Mouse (Mus musculus) layer of hippocampus, adult 11-12 months (tissue): ENCODE measurements at regions not wholly inside any gene's neighbourhood (a gene's known extent, or its start where the extent isn't known, plus 50 kb on each side); places are given as distances from the start of the nearest gene placed in this dataset.

ENCODE experiments used
- DNase-seq: peaks from one replicate; pipeline ENCODE4 v3.0.0; 2022; ENCODE audit warnings: low spot score

DNA sequence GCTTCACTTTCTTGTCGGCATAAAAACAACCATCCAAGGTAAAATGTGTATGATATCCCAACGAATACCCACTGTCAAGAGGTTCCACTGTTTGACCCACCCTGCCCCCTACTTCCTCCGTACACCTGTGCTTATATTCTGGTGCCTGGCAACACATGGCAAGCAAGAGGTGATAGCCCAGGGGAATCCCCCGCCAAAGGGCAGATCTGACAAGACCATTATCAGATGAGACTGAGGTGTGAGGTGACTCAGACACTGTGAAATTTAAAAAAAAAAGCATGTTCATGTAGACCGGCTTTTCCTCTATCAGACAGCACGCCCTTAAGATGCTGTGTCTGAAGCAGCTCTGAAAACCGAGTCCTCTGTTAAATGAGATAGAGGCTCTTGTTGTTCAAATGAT is 89.4 kb upstream of the Bach2 start:
- no peak for DNase-seq

DNA sequence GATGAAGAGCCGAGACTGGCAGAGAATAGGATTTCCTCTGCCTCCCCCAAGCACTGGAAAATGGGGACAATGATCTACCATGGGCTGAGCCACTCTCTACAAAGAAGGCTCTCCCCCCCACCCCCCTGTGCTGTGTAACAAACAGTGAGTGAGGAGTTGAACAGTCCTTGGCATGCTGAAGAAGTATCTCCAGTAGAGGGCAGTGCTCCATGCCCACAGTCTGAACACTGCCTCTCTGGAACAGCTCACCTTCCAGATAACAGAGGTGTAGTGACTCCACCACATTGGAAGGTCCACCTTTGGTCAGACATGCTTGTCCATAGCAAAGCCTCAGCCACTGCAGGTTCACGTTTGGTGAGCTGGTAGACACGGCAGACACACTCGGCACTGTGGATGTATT is 85.2 kb upstream of the Bach2 start:
- DNase-seq, result peak; percentile 27

DNA sequence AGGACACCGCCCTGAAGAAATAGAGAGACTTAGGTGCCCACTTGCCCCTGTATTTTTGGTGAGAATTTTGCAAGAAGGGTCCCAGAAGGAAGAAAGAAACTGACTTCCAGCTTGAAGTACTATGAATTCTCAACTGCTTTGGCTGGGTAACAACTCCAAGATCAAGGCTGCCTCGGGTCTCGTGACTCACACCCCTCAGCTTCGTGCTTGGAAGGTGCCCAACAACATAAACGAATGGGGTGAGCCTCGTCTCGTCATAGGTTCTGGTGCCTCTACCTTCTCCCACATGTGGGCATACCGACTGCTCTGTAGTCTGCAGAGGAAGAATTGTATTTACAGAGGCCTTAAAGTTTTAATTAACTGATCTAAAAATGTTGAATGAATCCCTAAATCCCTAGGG is 81.6 kb upstream of the Bach2 start:
- DNase-seq, result no peak

DNA sequence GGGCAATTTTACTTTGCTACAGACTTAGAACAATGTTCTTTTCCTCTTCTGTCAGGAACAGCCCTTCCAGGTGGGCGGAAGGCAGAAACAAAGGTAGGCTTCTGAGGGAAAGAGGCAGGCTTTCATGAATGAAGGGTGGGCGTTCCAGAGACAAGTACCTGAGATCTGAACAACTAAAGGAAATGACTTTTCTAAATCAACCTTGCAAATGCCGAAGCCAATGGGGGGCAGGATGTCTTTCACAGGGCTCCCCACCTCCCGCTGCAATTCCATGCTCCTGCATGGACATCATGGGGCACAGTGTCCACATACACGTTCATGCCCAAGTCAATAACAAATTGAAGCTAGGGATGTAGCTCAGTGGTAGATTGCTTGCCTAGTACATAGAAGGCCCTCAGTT is 80.2 kb upstream of the Bach2 start:
- no peak for DNase-seq

DNA sequence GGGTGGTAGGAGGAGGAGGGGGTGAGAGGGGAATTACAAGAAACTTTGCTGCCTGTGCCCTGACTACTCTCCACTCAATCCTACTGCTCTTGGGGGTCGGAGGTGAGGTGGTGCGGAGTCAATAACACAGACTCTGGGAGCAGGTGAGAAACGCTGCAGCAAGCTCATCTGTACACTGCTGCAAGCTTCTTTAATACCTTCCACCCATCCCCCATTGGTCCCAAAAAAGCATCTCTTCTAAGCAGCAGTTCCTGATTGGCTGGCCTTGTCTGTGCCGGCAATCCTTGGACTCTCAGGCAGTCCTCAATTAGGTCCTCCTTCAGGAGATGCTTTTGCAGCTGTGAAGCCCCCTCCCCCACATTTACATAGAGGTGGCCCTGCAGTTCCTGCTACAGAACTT is 79.7 kb upstream of the Bach2 start:
- DNase-seq, result no peak

DNA sequence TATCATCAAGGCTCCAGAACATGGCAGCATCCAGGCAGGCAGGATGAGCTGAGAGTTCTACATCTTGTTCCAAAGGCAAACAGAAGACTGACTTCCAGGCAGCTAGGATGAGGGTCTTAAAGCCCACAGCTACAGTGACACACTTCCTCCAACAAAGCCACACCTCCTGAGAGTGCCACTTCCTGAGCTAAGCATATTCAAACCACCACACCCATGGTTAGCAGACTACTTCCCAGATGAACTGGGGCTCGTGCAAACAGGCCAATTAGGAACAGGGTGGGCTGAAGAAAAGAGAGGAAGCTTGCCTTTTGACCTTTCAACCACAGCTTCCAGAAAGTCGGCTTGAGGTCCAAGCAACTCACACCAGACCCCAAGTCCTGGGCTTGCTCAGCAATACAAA is 77.8 kb upstream of the Bach2 start:
- no peak for DNase-seq

DNA sequence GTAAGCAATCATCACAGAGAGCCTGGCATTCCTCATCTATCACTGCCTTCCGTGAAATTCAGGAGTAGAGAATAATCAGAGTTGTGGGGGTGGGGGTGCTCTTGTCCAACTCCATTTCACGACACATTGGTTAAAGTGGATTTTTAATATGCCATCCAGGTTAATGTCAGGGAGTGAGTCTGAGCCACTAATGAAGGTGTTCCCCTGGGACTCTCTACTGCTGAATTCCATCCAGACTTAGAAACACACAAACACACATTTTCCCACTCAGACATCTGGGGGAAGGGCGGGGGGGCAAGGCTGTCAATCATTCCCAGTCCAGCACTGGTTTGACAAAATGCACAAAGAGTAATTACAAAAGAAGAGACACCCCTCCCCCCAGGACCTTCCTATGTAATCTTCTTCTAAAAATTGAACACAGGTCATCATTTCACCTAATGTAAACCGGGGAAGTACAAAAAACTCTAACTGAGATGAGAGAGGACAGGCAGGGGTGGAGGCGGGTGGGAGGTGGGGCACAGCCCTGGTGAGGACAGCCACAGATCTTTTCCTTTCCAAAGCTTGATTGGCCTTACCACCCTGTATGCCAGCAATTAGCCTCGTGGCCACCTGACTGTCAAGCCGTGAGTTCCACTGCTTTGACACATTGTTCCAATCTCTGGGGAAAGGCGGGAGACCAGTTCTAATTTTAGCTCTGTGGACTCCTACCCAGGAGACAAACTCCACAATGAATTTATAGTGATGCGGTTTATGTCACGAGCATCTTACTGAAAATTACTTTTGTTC is 76.5 kb upstream of the Bach2 start:
- no peak for DNase-seq

DNA sequence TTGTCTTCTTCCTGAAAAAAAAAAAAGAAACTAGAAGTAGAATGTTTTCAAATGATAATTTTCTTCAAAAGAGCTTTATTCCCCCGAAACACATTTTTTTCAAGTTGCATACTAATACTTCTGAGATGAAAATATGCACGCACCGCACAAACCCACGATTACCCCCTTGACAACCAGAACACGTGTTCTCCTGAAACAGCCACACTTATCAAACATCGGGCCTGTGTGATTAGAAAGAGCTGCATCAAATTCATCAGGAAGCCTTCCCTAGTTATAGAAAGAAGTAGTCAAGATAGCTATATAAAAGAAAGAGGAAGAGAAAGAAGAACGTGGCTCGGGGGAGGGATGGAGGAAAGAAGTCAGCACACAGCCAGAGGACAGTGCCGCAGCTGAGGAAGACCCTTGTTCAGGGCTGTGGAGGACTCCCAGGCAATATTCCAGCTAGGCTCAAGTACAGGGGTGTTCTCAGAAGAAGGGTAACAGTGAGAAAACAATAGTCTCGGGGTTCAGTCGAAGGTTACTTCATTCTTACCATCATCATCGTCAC is 75.8 kb upstream of the Bach2 start:
- no peak for DNase-seq

DNA sequence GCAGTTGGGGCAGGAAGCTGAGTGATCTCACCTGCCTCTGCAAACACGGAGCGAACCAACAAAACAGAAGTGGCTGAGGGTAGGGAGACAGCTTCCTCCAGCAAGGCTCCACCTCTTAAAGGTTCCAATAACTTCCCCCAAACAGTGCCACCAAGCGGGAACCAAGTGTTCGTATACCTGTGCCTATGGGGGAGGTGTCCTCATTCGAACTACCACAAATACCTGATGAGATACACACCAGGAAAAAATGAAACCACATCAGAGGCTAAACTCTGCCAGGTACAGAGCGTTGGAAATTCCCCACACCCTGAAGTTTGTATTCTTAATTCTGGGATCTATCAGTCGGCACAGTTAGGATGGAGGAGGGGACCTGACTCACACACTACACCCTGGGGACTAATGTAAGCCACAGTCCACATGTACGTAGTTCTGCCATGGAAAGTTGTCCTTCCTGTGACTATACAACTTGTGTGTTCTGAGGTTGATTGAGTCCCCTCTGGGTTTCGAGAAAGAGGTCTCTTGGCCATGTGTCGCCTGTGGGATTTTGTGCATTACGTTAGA is 74.4 kb upstream of the Bach2 start:
- DNase-seq, result no peak

DNA sequence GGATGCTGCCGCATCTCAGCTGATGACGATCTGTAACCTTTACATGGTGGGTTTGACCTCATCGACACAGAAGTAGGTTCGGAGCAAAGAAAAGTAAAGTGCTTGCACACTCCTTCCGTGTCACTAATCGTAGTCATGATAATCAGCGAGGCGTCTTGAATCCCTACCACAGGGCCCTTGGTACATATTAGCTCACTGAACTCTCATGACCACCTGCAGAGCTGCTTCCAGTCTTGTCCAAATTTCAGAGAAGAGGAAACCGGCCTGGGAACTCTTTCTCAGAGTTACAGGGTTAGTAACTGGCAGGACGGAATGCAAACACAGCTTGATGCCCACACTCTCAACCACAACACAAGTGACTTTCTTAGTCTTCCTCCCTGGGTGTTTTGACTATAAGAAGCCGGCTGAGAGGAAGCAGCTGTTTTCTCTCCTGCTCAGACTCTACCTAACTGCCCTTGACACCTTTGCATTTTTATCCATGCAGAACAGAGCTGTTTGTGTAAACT is 73.8 kb upstream of the Bach2 start:
- DNase-seq, result no peak

DNA sequence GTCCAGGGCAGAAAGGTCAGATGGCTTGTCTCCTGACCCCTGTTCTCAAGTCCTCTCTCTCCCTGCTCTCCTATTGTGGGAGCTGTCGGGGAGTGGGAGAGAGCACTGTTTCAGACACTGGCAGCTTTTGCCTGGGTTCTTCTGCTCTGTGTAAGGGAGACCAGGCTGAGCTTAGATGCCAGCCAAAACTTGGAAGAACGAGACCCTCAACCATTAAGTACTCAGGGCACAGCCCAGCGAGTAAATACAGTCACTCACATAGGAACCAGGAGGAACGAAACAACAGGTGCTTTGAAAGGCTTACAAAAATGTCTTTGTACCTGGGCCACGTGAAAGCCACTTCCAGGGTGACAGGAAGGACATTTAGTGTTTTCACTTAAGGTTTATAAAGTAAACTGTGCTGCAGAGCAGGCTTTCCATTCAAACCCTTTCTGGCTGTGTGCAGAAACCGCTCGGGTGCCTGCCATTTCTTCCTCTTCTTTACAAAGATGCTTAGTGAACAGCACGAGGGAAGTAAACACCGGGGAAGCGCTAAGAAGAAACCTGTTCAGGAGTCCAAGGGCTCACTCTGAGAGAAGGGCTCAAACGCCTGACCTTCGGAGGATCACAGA is 72.6 kb upstream of the Bach2 start:
- no peak for DNase-seq

DNA sequence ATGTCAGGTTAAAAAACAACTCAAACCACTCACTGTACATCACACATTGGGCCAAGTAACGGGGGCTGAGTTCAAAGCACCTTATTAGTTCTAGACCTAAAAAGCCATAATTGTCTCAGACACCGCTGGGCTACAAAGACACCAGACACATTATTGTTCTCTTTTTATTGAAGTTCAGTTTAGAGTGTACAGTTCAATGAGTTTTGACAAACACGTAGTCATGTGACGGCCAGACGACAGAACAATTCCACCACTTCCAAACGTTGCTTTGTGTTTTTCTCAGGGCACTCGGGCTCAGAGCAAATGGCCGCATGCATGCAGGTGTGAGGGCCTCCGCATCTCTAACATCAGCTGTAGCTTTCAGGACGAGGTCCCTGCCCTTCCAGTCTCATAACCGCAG is 71.5 kb upstream of the Bach2 start:
- DNase-seq, result no peak

DNA sequence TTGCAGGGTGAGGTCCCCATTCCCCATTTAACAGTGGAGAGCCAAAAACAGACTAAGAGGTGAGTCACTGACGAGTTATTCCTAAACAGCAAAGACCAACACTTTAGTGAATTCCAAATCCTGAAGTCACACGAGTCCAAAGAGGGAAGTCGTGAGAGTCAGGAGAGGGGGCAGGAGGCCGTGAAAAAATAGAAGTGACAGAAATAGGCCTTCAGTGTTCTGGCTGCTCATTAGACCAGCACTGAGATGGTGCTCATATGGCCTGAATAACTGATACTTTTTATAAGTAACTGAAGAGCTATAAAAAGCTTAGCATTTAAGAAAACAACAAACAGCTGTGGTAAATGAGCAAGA is 68.5 kb upstream of the Bach2 start:
- no peak for DNase-seq

DNA sequence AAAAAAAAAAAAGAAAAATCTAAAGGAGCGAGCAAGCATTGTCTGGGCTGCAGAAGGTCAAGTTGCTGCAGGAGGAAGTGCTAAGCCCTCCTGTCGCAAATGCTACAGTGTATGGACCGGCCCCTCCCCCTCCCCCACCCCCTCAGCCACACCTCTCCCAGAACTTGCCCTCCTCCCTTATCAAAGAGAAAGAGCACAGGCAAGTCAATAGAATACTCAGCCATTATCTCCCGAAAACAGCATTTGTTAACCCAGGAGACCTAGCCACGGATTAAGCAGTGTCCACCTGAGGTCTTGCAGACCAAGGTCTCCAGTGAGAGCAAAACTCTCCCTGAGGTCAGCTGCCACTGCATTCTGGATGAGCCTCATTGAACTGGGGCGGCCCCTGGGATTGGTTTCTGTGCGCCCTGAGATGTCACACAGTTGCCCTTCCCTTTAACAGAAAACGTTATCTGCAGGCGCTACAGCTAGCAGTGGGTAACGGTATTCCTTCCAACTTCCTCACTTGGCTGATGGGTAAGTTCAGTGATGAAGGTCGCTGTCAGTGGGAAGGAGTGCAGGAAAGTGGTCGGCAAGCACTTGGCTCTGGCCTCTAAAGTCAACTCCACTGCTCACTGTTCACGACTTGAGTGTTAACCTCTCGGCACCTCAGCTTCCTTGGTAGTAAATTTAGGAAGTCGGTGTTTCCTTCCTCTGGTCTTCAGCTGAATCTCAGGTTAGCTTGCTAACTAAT is 68.0 kb upstream of the Bach2 start:
- DNase-seq, result no peak

DNA sequence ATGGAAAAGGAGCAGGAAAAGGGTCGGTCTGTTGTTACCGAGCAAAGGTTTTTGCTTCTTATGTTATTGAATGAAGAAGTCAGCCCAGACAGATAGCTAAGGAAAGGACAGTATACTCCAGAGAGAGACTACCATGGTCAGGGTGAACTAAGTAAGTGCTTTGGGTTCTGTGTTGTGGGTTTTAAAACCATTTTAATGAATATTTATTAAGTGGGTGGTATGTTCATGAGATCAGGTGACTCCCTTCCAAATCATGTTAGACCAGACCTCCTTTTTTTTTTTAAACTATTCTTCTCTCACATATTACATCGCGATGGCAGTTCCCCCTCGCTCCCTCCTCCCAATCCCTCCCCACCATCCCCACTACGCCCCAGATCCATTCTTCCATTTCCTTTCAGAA is 67.3 kb upstream of the Bach2 start:
- DNase-seq, result no peak

DNA sequence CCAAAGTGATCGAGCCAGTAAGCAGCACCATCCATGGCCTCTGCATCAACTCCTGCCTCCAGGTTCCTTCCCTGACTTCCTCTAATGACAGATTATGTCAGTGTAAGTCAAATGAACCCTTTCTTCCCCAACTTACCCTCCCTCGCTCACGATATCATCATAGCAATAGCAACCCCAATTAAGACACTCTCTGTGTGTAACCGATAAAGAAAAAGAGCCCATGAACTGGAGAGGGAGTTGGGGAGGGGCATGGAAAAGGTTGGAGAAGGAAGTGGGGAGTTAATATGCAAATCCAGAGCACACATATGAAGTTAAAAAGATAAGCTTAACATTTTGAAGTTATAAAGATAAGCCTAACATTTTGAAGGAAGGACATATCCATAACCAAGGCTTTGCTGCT is 65.6 kb upstream of the Bach2 start:
- DNase-seq, result no peak

DNA sequence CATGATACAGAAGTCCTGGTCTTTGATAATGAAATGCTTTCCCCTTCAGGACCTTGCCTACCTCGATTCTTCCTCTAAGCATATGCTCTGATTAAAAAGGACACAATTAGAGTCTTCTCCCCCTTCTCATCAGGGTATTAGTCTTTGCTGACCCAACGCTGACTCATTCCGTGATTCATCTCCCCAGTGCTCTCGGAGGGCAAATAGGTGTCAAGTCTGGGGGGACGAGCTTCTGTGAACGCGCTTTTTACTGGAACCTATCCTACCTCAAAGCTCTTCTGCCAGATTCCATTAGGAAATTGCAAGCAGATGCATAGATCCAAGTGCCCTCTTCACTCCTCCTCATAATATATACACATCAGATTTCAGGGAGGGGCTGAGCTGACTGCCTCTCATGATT is 63.8 kb upstream of the Bach2 start:
- DNase-seq, result no peak

DNA sequence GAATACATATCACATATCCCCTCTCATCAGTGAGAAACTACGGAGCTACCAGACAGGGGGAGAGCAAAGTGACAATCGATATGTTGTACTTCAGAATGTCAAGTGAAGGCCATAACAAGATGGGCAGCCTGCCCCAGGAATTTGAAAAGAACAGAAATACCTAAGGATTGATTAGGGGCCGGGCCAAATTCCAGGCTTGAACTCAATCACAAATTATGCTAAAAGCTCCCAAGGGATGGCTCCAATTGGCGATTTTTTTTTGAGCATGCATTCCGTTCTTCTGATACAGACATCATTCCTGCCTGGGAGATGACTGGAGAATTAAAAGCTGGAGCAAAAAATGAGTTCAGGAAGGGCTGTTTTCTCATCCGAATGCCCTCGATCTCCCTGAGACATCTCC is 63.4 kb upstream of the Bach2 start:
- DNase-seq, result no peak

DNA sequence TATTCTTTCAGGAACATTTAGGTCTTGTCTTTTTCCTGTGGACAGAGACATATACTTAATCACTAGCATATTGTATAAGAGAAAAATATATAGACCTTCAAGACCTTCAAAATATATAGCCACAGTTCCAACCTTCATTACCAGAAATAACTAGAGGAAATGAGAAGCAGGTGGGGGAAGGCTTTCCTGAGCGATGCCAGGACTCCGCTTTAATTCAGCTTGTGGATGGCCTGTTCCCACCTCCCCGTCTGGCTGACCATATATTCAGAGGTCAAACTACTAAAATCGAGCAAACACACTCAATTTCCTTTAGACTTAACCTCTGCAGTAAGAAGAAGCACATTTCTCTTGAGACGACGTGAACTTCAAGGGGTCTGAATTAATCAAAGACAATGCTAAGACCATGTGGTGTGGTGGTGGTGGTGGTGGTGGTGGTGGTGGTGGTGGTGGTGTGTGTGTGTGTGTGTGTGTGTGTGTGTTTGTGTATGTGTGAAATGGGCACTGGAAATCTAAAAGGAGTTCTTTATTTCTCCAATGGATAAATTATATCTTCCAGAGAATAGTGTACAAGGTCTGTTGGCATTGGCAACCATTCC is 62.7 kb upstream of the Bach2 start:
- no peak for DNase-seq

DNA sequence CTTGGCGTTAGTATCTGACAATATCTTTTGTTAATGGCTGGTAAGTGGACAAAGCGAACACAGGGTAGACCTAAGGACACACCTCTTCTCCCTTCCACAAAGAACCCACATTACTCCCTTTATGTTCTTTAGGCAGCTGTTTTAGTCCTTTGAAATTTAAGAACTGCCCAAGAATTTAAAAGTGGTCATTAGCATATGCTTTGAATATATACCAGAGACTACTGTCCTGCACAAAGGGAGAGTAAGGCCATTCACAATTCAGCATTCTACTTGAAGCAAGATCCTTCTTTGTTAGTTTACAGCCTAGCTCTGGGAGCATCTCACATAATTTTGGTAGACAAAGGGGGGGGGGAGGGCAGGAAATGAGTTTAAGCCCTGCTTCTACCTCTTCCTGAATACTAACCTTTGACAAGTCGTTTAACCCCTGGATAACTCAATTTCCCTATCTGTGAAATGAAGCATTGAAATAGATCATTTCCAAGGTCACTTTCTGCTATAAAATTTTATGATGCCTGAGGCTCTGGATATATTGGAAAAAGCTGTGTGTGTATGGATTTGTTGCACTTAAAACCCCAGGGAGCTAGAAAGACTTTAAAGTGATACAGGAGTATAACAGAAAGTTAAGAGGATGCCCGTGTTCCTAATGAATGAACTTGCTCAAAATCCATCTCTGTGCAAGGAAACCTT is 62.0 kb upstream of the Bach2 start:
- DNase-seq, result no peak

DNA sequence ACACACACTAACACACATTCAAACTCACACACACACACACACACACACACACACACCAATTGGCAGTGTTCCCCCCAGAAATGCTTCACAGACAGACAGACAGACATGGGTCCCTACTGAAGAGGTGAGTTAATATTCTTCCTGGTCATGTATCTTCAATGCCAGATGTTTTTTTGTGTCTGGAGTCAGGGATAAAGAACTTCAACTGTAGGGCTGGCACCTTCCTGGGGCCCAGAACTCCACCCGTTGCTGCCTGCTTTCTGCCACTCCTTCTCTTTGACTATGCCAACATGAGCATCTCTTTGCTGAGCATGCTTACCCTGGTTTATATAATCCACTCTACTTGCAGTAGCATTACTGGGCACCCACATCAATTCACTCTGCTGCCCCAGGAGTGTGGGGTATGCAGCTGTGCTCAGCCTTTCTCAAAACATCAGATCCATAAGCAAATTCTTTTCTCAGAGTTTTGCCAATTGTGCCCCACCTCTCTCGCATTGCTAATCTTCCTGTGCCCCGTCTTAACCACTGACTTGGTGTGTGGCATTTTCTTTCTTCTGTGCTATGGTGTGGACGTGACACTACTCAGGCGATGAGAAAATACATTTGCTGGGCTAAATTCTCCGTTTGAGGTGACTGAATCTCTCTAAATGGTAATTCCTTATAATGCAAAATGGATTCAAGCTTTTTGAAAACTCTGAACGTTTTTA is 60.5 kb upstream of the Bach2 start:
- no peak for DNase-seq
